Mouse (Mus musculus) duodenum, adult 2 months (tissue): ENCODE measurements around the gene Tuba1b. TPM values are rescaled to one million over a fixed set of nuclear protein-coding genes. Genes with fewer than 3 reads are reported as not detected.

Source experiments
- polyA plus RNA-seq: library from polyadenylated mRNA; depleted of rRNA; stranded (reverse); fragments of >200 nt; gene quantifications from 2 replicates; pipeline ENCODE4 v1.2.3, GENCODE M21; 2012; ENCODE audit warnings: low replicate concordance; rRNA removed

Gene Tuba1b
- polyA plus RNA-seq = 358 and 428 TPM in 2 replicates

GRCm38 (mm10) chr15:98934217-98934839 is at the start of gene Tuba1b:
Tuba1b (minus strand) TSS chr15:98934565.

GRCm38 (mm10) chr15:98953401-98954356 is 19.3 kb upstream of the Tuba1b start, which contains the start of the genes Gm49450 and Tuba1a:
Gm49450 (minus strand) TSS chr15:98953551.
Tuba1a (minus strand) TSS chr15:98953703.

GRCm38 (mm10) chr15:98917538-98918498 is 16.5 kb downstream of the Tuba1b start, which contains the start of gene Lmbr1l:
Lmbr1l (minus strand) TSS chr15:98918231.

GRCm38 (mm10) chr15:98897928-98898800 is 36.2 kb downstream of the Tuba1b start, which contains the start of gene Dhh:
Dhh (minus strand) TSS chr15:98898540.

GRCm38 (mm10) chr15:98893940-98894745 is 40.2 kb downstream of the Tuba1b start, which contains the start of gene Rhebl1:
Rhebl1 (minus strand) TSS chr15:98894540.

Other genes with a start within 250 kb of the Tuba1b start
- 0.07 and 0.12 TPM in 2 replicates for gene Ccdc65, start 226.4 kb downstream of the Tuba1b start, polyA plus RNA-seq
- 18.0 and 30.8 TPM in 2 replicates for gene Fkbp11, start 206.4 kb downstream of the Tuba1b start, polyA plus RNA-seq
- 38.7 and 67.0 TPM in 2 replicates for gene Arf3, start 171.4 kb downstream of the Tuba1b start, polyA plus RNA-seq
- 0.17 and 0.19 TPM in 2 replicates for gene Wnt10b, start 156.4 kb downstream of the Tuba1b start, polyA plus RNA-seq
- not detected in 2 replicates for gene Wnt1, start 144.7 kb downstream of the Tuba1b start, polyA plus RNA-seq
- gene Ddn, start 125.1 kb downstream of the Tuba1b start, polyA plus RNA-seq = 0.09 TPM in 1 of 2 replicates, not detected in the other
- gene Prkag1, start 103.0 kb downstream of the Tuba1b start, polyA plus RNA-seq = 41.8 and 47.9 TPM in 2 replicates
- gene Kmt2d, start 63.4 kb downstream of the Tuba1b start, polyA plus RNA-seq = 18.7 and 19.0 TPM in 2 replicates
- 8.3 and 16.5 TPM in 2 replicates for gene Rhebl1, start 40.0 kb downstream of the Tuba1b start, polyA plus RNA-seq
- 0.38 and 0.48 TPM in 2 replicates for gene Dhh, start 36.0 kb downstream of the Tuba1b start, polyA plus RNA-seq
- gene Lmbr1l, start 16.3 kb downstream of the Tuba1b start, polyA plus RNA-seq = 90.8 and 281 TPM in 2 replicates
- gene Gm49450, start 19.0 kb upstream of the Tuba1b start, polyA plus RNA-seq = 33.8 and 39.7 TPM in 2 replicates
- gene Tuba1a, start 19.1 kb upstream of the Tuba1b start, polyA plus RNA-seq = 74.1 and 81.7 TPM in 2 replicates
- 246 and 414 TPM in 2 replicates for gene Tuba1c, start 95.3 kb upstream of the Tuba1b start, polyA plus RNA-seq
- gene Prph, start 120.6 kb upstream of the Tuba1b start, polyA plus RNA-seq = 7.2 and 7.3 TPM in 2 replicates
- 9.2 and 15.0 TPM in 2 replicates for gene Troap, start 140.0 kb upstream of the Tuba1b start, polyA plus RNA-seq
- gene C1ql4, start 153.3 kb upstream of the Tuba1b start, polyA plus RNA-seq = not detected in 2 replicates
- gene Dnajc22, start 158.6 kb upstream of the Tuba1b start, polyA plus RNA-seq = 39.0 and 41.7 TPM in 2 replicates
- 2.8 and 3.3 TPM in 2 replicates for gene Spats2, start 191.4 kb upstream of the Tuba1b start, polyA plus RNA-seq